ENCODE assay signal across 8 mouse cellular contexts in the genomic region with DNA sequence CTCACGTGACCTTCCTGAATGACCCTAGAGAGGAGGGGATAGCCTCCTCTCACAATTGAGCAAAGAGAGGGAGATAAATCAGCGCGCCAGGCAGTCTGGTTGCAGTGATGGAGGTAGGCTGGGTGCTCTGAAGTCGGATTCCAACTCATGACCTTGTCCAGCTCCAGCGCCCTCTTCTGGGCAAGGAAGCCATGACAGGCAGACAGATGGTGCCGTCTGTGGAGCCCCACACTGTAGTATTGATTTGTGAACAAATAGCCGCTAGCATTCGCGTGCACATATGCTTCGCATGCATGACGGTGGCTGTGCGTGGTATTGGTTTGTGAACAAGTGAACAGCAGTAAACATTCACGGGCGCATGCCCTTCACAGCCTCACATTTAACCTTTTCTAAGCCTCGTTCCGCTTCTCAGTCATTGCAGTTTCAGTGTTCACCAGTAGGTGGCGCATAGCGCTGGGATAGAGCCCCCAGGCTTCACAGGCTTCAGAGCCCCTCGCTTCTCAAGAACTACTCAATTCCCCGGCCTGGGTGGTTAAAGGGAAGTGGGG. TPM values are rescaled to one million over a fixed set of nuclear protein-coding genes. Genes with fewer than 3 reads are reported as not detected.
DNase-seq lines count a peak whose midpoint lies in the region; ATAC-seq and TF ChIP-seq lines count a peak whose summit lies in the region.

No protein-coding gene starts in this region.

- H3K27ac ChIP-seq in CH12.LX (ENCODE audit: insufficient read depth, low read depth) = no peak overlapping the region
- H3K27ac ChIP-seq in forebrain, embryonic 10.5 days = peak overlapping the region; percentile 63
- H3K27ac ChIP-seq in heart, embryonic 15.5 days = no peak overlapping the region
- peak overlapping the region; percentile 96 for H3K27ac ChIP-seq in liver, embryonic 13.5 days
- peak overlapping the region; percentile 60; the same call in 1 of the 2 replicates for H3K27ac ChIP-seq in stomach, embryonic 15.5 days

- DNase-seq in CH12.LX (ENCODE audit: extremely low read depth) = peak; percentile 86
- DNase-seq in c-Kit-positive CD71-negative TER-119-negative erythroid progenitor cells, embryonic 14.5 days (ENCODE audit: low read depth) = peak; percentile 87
- peak; percentile 87 for DNase-seq in forebrain, embryonic 10.5 days (ENCODE audit: extremely low spot score, low spot score)
- DNase-seq in kidney, postnatal 14 days = peak; percentile 88
- peak; percentile 80 for DNase-seq in liver, embryonic 13.5 days
- DNase-seq in natural killer cell, adult 2 months (ENCODE audit: low spot score in 2 of 2) = peak; percentile 71 to 83

- H3K4me3 ChIP-seq in CH12.LX (replicated peaks in 1 of 3; ENCODE audit: low read depth in 2 of 3, low read length in 2 of 3, poor library complexity in 1 of 3) = peak overlapping the region; percentile 48 to 58 (median 56)
- H3K4me3 ChIP-seq in forebrain, embryonic 10.5 days = peak overlapping the region; percentile 52
- H3K4me3 ChIP-seq in heart, embryonic 15.5 days = peak overlapping the region; percentile 53
- peak overlapping the region; percentile 61 for H3K4me3 ChIP-seq in liver, embryonic 13.5 days (replicated peaks)
- H3K4me3 ChIP-seq in stomach, embryonic 15.5 days (replicated peaks) = peak overlapping the region; percentile 45

- no peak overlapping the region for H3K9ac ChIP-seq in CH12.LX (ENCODE audit: insufficient read depth, low read depth)
- H3K9ac ChIP-seq in heart, embryonic 15.5 days = peak overlapping the region; percentile 50; the same call in 1 of the 2 replicates
- peak overlapping the region; percentile 70 for H3K9ac ChIP-seq in liver, embryonic 13.5 days
- H3K9ac ChIP-seq in stomach, embryonic 15.5 days = peak overlapping the region; percentile 33; the same call in 1 of the 2 replicates

- H3K79me2 ChIP-seq in CH12.LX (replicated peaks; ENCODE audit: control insufficient read depth, extremely low read depth, insufficient read depth, poor library complexity, severe bottlenecking) = no peaks in the 10 kb centered on the region

- no peaks in the 10 kb centered on the region for H3K36me3 ChIP-seq in CH12.LX (replicated peaks in 1 of 2; ENCODE audit: control insufficient read depth in 1 of 2, insufficient read depth in 1 of 2, low read length in 1 of 2)
- H3K36me3 ChIP-seq in forebrain, embryonic 10.5 days (replicated peaks) = no peaks in the 10 kb centered on the region
- H3K36me3 ChIP-seq in heart, embryonic 15.5 days = no peaks in the 10 kb centered on the region
- H3K36me3 ChIP-seq in liver, embryonic 13.5 days = no peaks in the 10 kb centered on the region
- H3K36me3 ChIP-seq in stomach, embryonic 15.5 days = no peaks in the 10 kb centered on the region

- no peak for TF ChIP-seq POLR2A in CH12.LX (IDR thresholded peaks at IDR 0.05; ENCODE audit: low read depth, low read length)

- no peak for TF ChIP-seq EP300 in CH12.LX (IDR thresholded peaks at IDR 0.05; ENCODE audit: low read length)

- no peaks in the 10 kb centered on the region for H3K27me3 ChIP-seq in CH12.LX (replicated peaks)
- H3K27me3 ChIP-seq in forebrain, embryonic 10.5 days (ENCODE audit: poor library complexity, severe bottlenecking) = peaks cover 7% of the 10 kb centered on the region
- H3K27me3 ChIP-seq in heart, embryonic 15.5 days = no peaks in the 10 kb centered on the region
- peaks cover 11% of the 10 kb centered on the region; the same call in 1 of the 2 replicates for H3K27me3 ChIP-seq in liver, embryonic 13.5 days
- no peaks in the 10 kb centered on the region for H3K27me3 ChIP-seq in stomach, embryonic 15.5 days (replicated peaks)

- peaks cover 19 to 45% of the 10 kb centered on the region in 2 experiments for H3K4me1 ChIP-seq in CH12.LX (ENCODE audit: control insufficient read depth in 1 of 2, insufficient read depth in 2 of 2)
- peaks cover 20% of the 10 kb centered on the region for H3K4me1 ChIP-seq in forebrain, embryonic 10.5 days
- peaks cover 19% of the 10 kb centered on the region for H3K4me1 ChIP-seq in heart, embryonic 15.5 days (replicated peaks)
- peaks cover 45% of the 10 kb centered on the region for H3K4me1 ChIP-seq in liver, embryonic 13.5 days (replicated peaks)
- H3K4me1 ChIP-seq in stomach, embryonic 15.5 days = peaks cover 13% of the 10 kb centered on the region; the same call in 1 of the 2 replicates

- dilution Hi-C loops in CH12.LX (cut with MboI; ENCODE audit: extremely low pct_ligation_motif_present, extremely low pct_unique_long_range_greater_than_20kb, low sequenced_read_pairs) = no loop called here

- ATAC-seq in heart, embryonic 15.5 days (replicated peaks; ENCODE audit: insufficient number of reproducible peaks, insufficient read depth, low FRiP score, low read depth) = peak; percentile 65
- peak; percentile 62 for ATAC-seq in liver, embryonic 13.5 days (ENCODE audit: low read depth)
- peak; percentile 45 for ATAC-seq in stomach, embryonic 15.5 days (ENCODE audit: insufficient read depth, low FRiP score, low read depth)

- in situ Hi-C loops in CH12.LX (cut with MboI; ENCODE audit: low pct_ligation_motif_present, low pct_unique_long_range_greater_than_20kb, low sequenced_read_pairs) = no loop called here

- peak; percentile 81 to 96 for TF ChIP-seq CTCF in CH12.LX (conservative IDR thresholded peaks at IDR 0.05 in 1 of 2, IDR thresholded peaks at IDR 0.05 in 1 of 2; ENCODE audit: low read depth in 2 of 2, low read length in 2 of 2)

- peak overlapping the region; percentile 68; the same call in 1 of the 2 replicates for H3K4me2 ChIP-seq in CH12.LX (ENCODE audit: insufficient read depth, low read depth, poor library complexity, severe bottlenecking)
- peak overlapping the region; percentile 68 for H3K4me2 ChIP-seq in heart, embryonic 15.5 days
- H3K4me2 ChIP-seq in liver, embryonic 13.5 days = peak overlapping the region; percentile 85
- peak overlapping the region; percentile 58 for H3K4me2 ChIP-seq in stomach, embryonic 15.5 days

- 2% methylated on average over 20 of the region's 20 CpGs for WGBS in forebrain, embryonic 10.5 days
- 3% methylated on average over 20 of the region's 20 CpGs for WGBS in heart, embryonic 15.5 days
- WGBS in liver, embryonic 13.5 days (ENCODE audit: insufficient replicate concordance) = 3% methylated on average over 20 of the region's 20 CpGs
- whole genome bisulfite sequencing in stomach, embryonic 15.5 days = 4% methylated on average over 20 of the region's 20 CpGs

- peak; percentile 65 for TF ChIP-seq RAD21 in CH12.LX (IDR thresholded peaks at IDR 0.05; ENCODE audit: low read depth, low read length)

- no peaks in the 10 kb centered on the region for H3K9me3 ChIP-seq in CH12.LX (replicated peaks; ENCODE audit: low read length)
- H3K9me3 ChIP-seq in forebrain, embryonic 10.5 days = no peaks in the 10 kb centered on the region
- H3K9me3 ChIP-seq in heart, embryonic 15.5 days (replicated peaks) = no peaks in the 10 kb centered on the region
- no peaks in the 10 kb centered on the region for H3K9me3 ChIP-seq in liver, embryonic 13.5 days (replicated peaks)
- H3K9me3 ChIP-seq in stomach, embryonic 15.5 days = no peaks in the 10 kb centered on the region

TF ChIP-seq in CH12.LX, 34 proteins besides CTCF, POLR2A, EP300 and RAD21 (continues in another document):
- TF ChIP-seq MXI1 (IDR thresholded peaks at IDR 0.05; ENCODE audit: low read depth, low read length) (0 out of 2 replicates have a peak, but pooled peaks have one; percentile 54), ZMIZ1 (IDR thresholded peaks at IDR 0.05; ENCODE audit: low read depth, low read length) (no peak), MYC (IDR thresholded peaks at IDR 0.05; ENCODE audit: low read depth, low read length) (0 out of 2 replicates have a peak, but pooled peaks have one; percentile 31), MAZ (IDR thresholded peaks at IDR 0.05; ENCODE audit: low read depth, low read length) (0 out of 2 replicates have a peak, but pooled peaks have one; percentile 50), ZC3H11A (IDR thresholded peaks at IDR 0.05; ENCODE audit: low read depth, low read length) (no peak), ZNF384 (IDR thresholded peaks at IDR 0.05; ENCODE audit: low read depth, low read length) (no peak), CHD1 (IDR thresholded peaks at IDR 0.05; ENCODE audit: low read depth, low read length) (no peak), NELFE (IDR thresholded peaks at IDR 0.05; ENCODE audit: low read depth, low read length) (peak; percentile 60; the same call in 1 of the 2 replicates), BHLHE40 (IDR thresholded peaks at IDR 0.05; ENCODE audit: low read depth, low read length) (peak; percentile 2; the same call in 1 of the 2 replicates), IRF4 (IDR thresholded peaks at IDR 0.05; ENCODE audit: low read depth, low read length) (no peak), ZKSCAN1 (IDR thresholded peaks at IDR 0.05; ENCODE audit: borderline replicate concordance, low read depth, low read length) (no peak)

RNA-seq across cellular contexts. Expression of a gene that starts 22.8 kb away (rescaled TPM):
- total RNA-seq in CH12.LX (2012; rRNA removed) (not detected in 2 replicates), CH12.LX (2014; rRNA removed) (not detected in 2 replicates)
- 0.11 TPM in 1 of 2 replicates, not detected in the other for polyA plus RNA-seq in CH12.LX (2012; ENCODE audit: insufficient read length, low read depth)
- not detected in 2 replicates for polyA plus RNA-seq in forebrain, embryonic 10.5 days (2016; fragmentation: Nextera tagmentation; extraction: Ambion mirVana)
- not detected in 2 replicates for polyA plus RNA-seq in heart, embryonic 15.5 days (2015; fragmentation: Nextera tagmentation; extraction: Ambion mirVana)
- polyA plus RNA-seq in liver, embryonic 13.5 days (2015; fragmentation: Nextera tagmentation; extraction: Ambion mirVana) = not detected in 2 replicates
- polyA plus RNA-seq in stomach, embryonic 15.5 days (2015; fragmentation: Nextera tagmentation; extraction: Ambion mirVana) = 0.05 and 0.08 TPM in 2 replicates

RNA-seq across cellular contexts. Expression of a gene that starts 33.5 kb away (rescaled TPM):
- total RNA-seq in CH12.LX (2012; rRNA removed) = 126 and 143 TPM in 2 replicates
- 196 and 224 TPM in 2 replicates for total RNA-seq in CH12.LX (2014; rRNA removed)
- 231 and 265 TPM in 2 replicates for polyA plus RNA-seq in CH12.LX (2012; ENCODE audit: insufficient read length, low read depth)
- polyA plus RNA-seq in forebrain, embryonic 10.5 days (2016; fragmentation: Nextera tagmentation; extraction: Ambion mirVana) = 24.7 and 26.2 TPM in 2 replicates
- polyA plus RNA-seq in heart, embryonic 15.5 days (2015; fragmentation: Nextera tagmentation; extraction: Ambion mirVana) = 26.3 and 41.1 TPM in 2 replicates
- 116 and 134 TPM in 2 replicates for polyA plus RNA-seq in liver, embryonic 13.5 days (2015; fragmentation: Nextera tagmentation; extraction: Ambion mirVana)
- polyA plus RNA-seq in stomach, embryonic 15.5 days (2015; fragmentation: Nextera tagmentation; extraction: Ambion mirVana) = 115 and 116 TPM in 2 replicates

RNA-seq across cellular contexts. Expression of a gene that starts 37.7 kb away (rescaled TPM):
- total RNA-seq in CH12.LX (2012; rRNA removed) = not detected in 2 replicates
- total RNA-seq in CH12.LX (2014; rRNA removed) = not detected in 2 replicates
- polyA plus RNA-seq in CH12.LX (2012; ENCODE audit: insufficient read length, low read depth) = not detected in 2 replicates
- polyA plus RNA-seq in forebrain, embryonic 10.5 days (2016; fragmentation: Nextera tagmentation; extraction: Ambion mirVana) = not detected in 2 replicates
- polyA plus RNA-seq in heart, embryonic 15.5 days (2015; fragmentation: Nextera tagmentation; extraction: Ambion mirVana) = not detected in 2 replicates
- not detected in 2 replicates for polyA plus RNA-seq in liver, embryonic 13.5 days (2015; fragmentation: Nextera tagmentation; extraction: Ambion mirVana)
- polyA plus RNA-seq in stomach, embryonic 15.5 days (2015; fragmentation: Nextera tagmentation; extraction: Ambion mirVana) = not detected in 2 replicates

Comparison
In these comparisons a context has a peak if more than half of its experiments do, and no peak if none do; other contexts are left out.
1. H3K27ac ChIP-seq: peak in forebrain, embryonic 10.5 days (single experiment), liver, embryonic 13.5 days (single experiment) and stomach, embryonic 15.5 days (single experiment); none in CH12.LX (single experiment) and heart, embryonic 15.5 days (single experiment).
2. Peak in every context shown above with its lines, with median percentiles within 50 percentile points of each other: DNase-seq, H3K4me2 ChIP-seq, H3K4me3 ChIP-seq and ATAC-seq.